Mouse (Mus musculus) cerebellum, adult 18-20 months (tissue): Measurements from ENCODE around the gene Srsf12.

Experiments used
- DNase-seq, 2 experiments: peaks; one replicate each; pipeline ENCODE4 v3.0.0; 2021

Srsf12 gene

DNA sequence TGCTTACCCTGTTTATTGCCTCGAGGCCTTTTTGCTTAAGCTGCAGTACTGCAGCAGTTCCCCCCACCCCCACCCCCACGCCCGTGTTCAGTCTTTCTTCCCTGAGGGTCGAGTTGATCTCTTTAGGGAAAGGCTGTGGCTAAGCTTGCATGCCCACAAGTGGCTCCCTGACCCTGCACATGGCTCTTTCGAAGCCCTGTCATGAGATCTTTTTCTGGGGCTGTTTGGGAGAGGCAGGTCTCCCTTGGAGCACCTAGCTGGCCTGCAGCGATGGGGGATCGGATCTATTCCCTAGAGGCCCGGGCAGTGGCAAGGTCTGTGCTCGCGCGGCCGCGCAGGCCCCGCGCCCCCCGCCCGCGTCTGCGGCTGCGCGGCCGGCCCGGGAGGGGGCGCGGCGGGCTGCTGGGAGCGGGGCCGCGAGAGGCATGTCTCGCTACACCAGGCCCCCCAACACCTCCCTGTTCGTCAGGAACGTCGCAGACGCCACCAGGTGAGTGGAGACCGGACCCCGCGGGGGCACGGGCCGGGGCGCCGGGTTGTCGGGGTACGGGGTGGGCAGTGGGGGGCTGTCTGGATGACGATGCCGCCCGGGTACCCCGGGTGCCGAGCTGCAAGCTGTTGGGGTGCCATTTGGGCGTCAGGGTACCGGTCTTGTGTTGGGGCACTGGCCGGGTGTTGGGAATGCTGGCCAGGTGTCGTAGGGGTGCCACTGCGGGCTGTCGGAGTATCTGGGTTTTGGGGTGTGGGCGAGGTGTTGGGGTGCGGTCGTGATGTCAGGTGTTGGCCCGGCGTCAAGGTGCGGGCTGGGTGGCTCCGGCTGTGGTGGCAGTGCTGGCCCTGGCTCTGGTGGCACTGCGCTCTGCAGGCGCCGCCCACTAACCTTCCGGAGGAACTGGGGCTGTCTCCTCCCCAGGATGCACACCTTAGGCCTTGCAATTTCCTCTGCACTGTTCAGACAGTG is at the start of gene Srsf12:
Srsf12 (plus strand) TSS at position 111 of the 961 bp plus-strand sequence.
- peak; percentile 75 to 77 for DNase-seq

- no peak for DNase-seq
These were observed 25.3 kb upstream of the Srsf12 start for GRCm38 (mm10) chr4:33183477-33183876.

- peak; percentile 44 to 59 for DNase-seq
These were observed 20.6 kb upstream of the Srsf12 start for GRCm38 (mm10) chr4:33188164-33188563.

DNA sequence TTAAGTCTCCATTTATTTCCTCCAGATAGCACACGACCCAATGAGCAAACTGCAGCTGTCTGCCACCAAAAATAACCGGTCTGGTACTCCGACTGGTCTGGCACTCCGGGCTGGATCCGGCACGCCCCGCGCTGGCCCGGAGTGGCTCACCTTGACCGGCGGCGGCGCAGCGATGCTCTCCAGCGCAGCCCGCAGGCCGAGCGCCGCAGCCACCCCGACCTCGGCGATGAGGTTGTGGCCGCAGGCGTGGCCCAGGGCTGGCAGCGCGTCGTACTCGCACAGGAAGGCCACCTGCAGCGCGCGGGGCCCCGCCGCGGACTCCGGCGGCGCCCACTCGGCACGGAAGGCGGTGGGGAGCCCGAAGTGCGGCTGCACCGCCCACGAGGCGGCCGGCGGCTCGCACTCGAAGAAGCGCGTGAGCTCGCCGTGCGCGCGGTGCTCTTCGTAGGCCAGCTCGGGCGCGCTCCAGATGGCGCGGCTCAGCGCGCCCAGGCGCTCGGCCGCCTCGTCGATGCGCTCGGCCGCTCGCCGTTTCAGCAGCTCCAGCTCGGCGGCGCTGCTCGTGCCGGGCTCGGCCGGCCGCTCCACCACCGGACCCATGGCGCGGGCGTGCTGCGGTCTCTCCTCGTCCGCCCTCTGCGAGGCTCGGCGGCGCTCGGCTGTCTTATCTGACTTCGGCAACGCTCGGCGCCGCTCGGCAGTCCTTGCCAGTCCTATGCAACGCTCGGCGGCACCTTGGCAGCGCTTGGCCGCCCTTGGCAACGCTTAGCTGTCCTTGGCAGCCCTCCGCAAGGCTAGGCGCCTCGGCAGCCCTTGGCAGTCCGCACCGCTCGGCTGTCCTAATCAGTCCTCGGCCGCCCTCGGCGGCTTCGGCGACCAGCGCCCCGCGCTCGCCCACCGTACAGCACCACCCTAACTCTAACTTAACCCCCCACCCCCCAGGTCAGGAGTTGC is 19.7 kb upstream of the Srsf12 start:
- peak; percentile 95 to 98 for DNase-seq

DNA sequence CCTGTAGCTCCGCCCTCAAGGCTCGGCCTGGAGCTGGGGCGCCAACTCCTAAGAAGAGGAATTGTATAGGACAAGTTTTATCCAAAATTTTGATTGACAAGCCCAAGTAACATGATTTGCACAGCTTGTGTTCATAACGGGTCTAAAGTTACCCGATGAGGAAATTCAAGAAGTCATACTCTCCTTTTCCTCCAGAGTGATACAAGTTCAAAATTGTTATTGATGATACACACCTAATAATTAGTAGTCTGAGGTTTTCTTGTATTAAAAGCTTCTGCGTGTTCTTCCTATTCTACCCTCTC is 19.1 kb upstream of the Srsf12 start, which contains the start of gene Pm20d2:
Pm20d2 (minus strand) TSS at position 3 of the 302 bp plus-strand sequence.
- DNase-seq, result no peak

DNA sequence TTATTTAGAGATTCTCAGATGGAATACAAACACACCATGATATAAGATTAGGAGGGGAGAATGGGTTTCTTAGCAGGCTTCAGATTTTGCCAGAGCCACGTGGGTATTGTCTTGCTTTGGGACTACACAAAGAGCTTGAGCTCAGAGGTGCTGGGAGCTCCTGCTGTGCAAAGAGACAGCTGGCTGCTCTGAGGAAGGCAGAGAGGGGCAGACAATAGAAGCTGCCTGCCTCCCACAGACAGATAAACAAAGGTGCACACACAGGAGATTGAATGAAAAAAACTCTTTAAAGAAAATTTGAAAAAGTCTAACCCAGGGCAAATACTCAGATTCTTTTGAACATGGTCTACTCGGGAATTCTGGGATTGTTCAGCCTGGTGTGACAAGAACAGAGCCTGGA is 10.7 kb upstream of the Srsf12 start:
- DNase-seq, result no peak

GRCm38 (mm10) chr4:33204682-33205081 is 4.1 kb upstream of the Srsf12 start:
- peak; percentile 63 to 81 for DNase-seq

DNA sequence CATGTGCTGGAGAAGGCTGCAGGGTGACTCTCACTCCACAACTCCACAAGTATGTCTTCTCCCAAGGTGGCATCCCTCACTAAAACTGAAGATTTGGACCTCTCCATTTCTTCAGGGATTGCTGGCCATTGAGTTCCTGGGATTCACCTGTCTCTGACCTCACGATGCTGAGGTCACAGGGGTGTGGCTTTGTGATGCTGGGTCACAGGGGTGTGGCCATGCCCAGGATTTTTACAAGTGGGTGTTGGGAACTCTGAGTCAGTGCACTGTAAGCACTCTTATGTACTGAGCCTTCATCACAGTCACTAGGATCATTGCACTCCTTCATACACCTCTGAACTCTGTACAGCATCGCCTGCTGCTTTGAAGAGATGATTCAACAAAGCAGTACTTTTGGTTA is 1.2 kb upstream of the Srsf12 start:
- no peak for DNase-seq

DNA sequence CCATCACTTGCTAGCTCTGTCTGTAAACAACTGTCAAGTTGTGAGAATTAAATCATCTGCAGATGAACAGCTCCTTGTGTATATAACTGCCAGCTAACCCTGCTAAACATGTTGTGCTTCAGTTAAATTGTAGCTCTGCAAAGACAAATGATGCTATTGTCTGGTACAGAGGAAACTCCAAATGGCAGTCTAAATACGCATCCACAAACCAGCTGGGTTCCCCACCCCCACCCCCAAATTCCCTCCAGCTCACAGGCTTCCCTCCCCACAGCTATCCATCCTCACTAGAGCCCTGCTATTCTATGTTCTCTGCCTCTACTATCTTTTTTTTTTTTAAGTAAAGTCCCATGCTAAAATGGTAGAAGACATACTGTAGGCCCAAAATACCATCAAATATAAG is 13.1 kb downstream of the Srsf12 start:
- DNase-seq, result no peak

DNA sequence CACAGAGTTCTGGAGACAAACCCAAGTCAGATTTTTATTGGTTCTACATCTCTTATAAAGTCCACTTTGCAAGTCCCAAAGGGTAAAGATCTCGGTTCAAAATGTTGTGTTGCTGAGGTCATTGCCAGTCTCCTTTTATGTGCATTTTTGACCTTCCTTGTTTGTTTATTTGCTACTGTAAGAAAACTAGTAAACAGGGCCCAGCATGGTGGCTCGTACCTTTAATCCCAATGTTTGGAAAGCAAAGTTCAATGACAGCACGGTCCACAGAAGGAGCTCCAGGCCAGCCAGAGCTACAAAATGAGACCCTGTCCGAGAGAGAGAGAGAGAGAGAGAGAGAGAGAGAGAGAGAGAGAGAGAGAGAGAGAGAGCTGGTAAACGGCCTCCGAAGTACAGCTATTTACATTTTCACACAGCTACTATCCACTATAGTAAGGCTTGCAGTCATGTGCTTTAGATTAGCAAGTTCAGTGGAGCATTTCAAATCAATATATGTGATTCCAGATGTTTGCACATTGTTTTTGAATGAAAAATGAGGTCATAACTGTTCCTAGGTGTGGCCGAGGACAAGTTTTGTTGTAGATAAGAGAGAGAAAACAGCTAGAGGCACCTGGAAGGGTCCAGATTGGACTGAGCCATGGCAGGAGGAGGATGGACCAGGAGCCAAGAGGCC is 15.3 kb downstream of the Srsf12 start:
- no peak for DNase-seq

DNA sequence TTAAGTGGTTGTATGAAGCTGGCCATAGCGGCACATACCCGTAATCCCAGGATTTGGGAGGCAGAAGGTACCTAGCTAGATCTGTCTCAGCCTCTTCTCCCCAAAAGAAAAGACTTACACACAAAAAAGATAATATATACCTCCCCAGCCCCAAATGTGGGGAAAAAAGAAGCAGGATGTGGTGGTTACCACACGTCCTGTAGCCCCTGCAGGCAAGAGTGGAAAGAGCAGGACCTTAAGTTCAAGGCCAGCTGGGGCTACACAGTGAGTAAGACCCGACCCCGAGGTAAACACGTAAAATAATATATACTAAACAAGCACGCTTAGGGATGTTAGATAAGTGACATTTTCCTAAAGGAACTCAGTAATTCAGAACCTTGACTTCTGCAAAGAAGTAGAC is 18.4 kb downstream of the Srsf12 start:
- no peak for DNase-seq

DNA sequence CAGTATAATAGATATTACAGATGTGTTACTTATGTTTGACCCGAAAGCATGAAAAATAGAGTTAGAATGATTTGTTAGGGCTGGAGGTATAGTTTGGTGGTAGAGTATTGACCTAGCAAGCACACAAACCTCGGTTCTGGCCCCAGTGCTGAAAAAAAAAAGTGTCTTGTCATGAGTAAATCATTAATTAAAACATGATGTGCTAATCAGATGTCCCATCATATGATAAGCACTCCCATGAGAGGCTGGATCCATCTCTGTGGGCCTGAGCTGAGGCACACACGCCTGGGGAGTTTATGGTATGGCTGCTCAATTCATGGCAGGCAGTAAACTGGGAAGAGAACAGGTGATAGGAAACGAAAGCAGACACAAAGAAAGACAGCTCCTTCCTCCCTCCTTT is 20.8 kb downstream of the Srsf12 start:
- no peak for DNase-seq

- no peak for DNase-seq
These were observed 22.1 kb downstream of the Srsf12 start for GRCm38 (mm10) chr4:33230881-33231280.

- peak in 1 of 2 experiments; percentile 25 for DNase-seq
These were observed 33.7 kb downstream of the Srsf12 start for GRCm38 (mm10) chr4:33242536-33242935.

DNA sequence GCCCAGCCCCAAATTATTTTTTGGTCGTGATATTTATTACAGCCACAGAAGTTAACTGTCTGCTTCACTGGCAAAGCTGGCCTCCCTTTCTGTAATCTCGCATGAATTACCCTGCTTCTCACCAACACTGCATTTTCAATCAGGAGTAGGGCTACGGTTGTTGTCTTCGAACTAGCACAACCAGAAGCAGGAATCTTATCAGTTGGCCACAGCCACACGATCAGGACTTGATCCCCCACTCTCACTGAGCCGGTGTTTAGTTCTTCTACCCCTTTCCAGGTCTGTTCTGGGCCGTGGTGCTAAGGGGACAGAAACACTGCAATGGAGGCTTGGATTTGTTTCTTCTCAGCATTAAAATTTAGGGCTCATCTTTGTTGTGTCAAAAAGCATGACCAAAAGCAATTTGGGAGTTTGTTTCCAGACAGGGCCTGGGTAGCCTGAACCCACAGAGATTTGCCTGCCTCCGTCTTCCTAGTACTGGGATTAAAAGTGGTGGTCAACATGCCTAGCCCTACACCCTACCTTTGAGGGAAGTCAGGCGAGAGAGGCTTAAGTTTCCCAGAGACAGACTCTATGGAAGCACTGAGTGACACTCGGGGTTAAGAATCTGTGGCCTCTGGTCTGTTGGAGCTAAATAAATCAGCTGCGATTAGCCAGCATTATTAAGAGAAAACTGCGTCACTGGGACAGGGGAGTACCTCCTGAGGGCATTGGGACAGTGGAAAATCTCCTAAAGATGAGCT is 34.4 kb downstream of the Srsf12 start:
- no peak for DNase-seq

DNA sequence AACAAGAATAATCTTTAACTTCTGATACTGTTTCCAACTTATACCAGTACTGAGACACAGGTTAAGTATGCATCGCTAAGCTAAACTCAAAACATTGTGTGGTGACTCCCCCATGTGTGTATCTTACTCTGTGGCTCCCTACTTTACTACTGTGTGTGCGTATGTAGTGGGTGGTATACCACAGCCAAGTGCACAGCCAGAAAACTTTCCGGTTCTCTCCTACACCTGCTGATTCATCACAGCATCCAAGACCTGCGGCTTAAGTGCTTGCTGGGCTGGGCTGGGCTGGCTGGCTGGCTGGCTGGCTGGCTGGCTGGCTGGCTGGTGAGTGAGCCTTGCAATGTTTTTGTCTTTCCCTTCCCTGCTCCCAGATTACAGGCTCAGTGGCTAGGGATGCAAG is 35.1 kb downstream of the Srsf12 start:
- DNase-seq, result no peak

DNA sequence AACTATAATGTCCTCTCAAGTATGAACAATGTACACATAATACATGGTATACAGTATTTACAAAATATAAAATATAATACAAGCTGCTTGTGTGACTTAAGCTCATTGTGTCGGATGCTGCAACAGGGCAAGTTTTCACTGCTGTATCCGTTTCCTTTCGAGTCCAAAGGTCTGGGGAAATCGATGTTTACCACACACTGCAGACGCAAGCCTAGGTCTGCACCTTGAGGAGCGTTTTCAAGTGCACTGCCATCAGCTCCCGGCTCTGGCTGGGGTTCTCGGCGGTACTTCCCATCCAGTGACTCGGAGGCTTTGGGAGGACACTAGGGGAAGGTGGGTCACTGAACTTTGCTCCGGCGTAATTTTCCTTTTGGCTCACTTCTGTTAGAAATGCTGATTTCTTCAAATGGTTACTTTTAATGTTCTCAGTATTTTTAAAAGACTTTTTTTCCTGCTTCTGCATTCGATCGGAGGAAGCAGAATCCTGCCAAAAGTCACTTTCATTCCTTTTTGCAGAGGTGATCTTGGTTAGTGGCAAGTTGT is 37.1 kb downstream of the Srsf12 start:
- no peak for DNase-seq

DNA sequence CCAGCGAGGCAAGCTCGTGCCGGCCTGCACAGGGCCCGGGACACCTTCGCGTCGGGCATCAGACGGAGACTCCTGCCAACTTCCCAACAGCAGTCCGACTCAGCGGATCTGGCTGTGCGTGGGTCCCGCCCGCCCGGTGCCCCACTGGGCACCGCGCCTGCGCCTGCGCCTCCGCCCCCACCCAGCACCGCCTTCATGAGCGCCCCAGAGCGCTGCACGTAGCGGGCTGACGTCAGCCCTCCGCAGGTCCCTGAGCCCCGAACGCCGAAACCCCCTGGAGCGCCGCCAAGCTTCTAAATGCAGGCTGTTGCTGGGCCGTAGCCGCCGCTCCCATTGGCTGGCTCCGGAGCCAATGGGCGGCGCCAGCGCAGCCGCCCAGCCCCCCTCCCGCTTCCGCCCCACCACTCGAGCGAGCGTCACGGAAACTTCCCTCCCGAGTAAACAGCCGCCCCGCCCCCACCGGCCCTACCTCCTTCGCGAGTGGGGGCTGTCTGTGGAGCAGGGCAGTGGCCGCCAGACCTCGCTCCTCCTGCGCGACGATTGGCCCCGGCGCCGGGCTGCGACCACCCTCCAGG is 38.8 kb downstream of the Srsf12 start:
- peak; percentile 95 to 98 for DNase-seq

DNA sequence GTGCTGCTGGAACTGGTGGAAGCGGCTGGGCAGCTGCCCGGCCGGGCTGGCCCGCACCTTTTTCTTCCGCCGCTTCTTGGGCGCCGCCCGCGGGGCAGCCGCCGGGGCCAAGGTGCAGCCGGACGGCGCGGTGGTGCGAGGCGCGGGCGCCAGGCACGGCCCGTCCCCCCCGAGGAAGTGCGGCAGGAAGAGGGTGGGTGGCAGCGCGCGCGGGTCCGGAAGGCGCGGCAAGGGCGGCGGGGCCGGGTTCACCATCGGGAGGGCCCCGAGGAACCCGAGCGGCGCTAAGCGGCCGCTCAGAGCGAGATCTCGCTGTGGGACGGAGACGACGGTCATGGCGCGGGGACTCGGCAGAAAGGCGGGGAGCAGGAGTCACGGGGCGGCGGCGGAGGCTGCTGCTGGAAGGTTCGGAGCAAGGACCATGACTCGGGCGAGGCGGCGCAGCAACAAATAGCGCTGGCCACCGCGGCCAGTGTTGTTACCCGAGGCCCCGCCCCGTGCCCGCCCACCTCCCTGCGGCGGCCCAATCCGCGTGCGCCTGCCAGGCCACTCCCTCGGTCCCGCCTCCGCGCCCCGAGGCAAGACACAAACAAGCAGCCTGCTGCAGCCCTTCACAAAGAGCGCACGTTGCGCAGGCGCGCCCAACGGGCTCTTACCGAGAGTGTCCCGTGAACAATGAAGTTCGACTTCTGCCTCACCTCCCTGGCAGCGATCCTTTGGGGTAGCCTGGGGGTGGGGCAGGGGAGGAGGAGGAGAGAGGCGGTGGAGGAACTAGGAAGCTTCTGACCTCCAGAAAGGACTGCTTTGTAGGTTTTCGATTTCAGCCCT is 39.5 kb downstream of the Srsf12 start:
- peak; percentile 97 to 99 for DNase-seq

- peak in 1 of 2 experiments; percentile 15 for DNase-seq
These were observed 40.1 kb downstream of the Srsf12 start for GRCm38 (mm10) chr4:33248915-33249314.
